Mouse (Mus musculus): ENCODE measurements around the gene Mllt6.

DNA sequence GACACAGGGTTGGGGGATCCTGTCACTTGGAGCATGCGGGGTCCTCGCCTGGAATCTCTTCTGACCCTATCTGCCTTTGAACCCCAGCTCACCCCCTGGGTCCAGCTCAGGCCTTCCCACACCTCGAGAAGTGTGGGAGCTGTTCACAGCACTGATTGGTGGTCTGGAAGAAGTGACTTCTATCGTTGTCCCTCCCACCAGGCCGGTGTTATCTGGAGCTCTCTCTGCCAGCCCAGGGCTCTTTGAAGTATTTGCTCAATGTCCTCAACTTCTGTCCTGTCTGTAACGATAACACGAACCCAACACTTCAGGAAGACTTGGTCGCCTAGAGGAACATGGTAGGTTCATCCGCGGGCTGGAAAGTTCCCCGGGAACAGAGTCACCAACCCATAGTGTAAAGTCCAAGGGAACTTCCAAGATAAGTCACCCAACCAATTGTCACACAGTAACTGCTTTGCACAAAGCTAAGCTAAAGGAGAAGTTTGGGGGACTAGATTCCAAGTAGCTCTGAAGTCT is 4.4 kb upstream of the Mllt6 start:
- TF ChIP-seq GABPA (IDR thresholded peaks at IDR 0.05; ENCODE audit: insufficient replicate concordance, low read depth, low read length) (no peak), POLR2A (IDR thresholded peaks at IDR 0.05; ENCODE audit: low read depth, low read length) (no peak), JUND (conservative IDR thresholded peaks at IDR 0.05; ENCODE audit: low read depth, low read length) (no peak), CTCF (conservative IDR thresholded peaks at IDR 0.05 in 1 of 2, IDR thresholded peaks at IDR 0.05 in 1 of 2; ENCODE audit: low read depth in 2 of 2, low read length in 2 of 2) (no peak), EP300 (IDR thresholded peaks at IDR 0.05; ENCODE audit: low read length) (no peak), MAFK (IDR thresholded peaks at IDR 0.05; ENCODE audit: insufficient replicate concordance, low read length) (no peak), USF2 (conservative IDR thresholded peaks at IDR 0.05; ENCODE audit: low read depth, low read length) (no peak)
